Mouse (Mus musculus) T-helper 1 cell (primary cell): ENCODE results near the gene Gm49721.
"Not testable (repeated sequence)": the region's sequence is repeated elsewhere in the genome, so short reads cannot be mapped to it uniquely, and the experiment has no call there.

Experiments
- in situ Hi-C: fragments of 300-600 bp; cut with MboI, MseI; formaldehyde crosslinking; loops from one replicate; pipeline ENCODE4 v1.15.1; 2025; ENCODE audit warnings: high pct_unique_total_duplicates

Gm49721 gene

GRCm38 (mm10) chr17:7074494-7074893 lies 95.8 kb downstream of the Gm49721 start:
- in situ Hi-C loops: loop anchor here (5.0 kb wide), 1 partner anchor 978 kb away; no protein-coding TSS in a partner anchor

DNA sequence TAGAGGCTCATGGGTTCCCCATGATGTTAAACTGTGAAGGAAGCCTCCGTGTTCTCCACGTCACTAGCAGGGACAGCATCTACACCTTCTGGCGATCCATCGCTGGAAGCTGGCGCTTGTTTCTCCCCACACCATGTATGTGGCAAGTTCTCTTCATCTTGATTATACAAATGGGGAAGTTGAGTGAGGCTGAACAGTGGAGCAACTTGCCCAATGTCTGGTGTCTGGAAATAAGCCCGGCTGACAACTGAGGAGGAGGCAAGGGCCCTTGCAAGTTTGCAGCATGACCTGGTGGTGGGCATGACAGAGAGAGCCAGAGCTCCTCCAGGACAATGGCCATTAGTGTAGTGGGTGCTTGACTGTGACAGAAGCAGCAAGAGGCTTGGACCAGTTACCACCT lies 96.8 kb downstream of the Gm49721 start:
- in situ Hi-C loops: not testable (repeated sequence)

GRCm38 (mm10) chr17:7079558-7079957 lies 100.9 kb downstream of the Gm49721 start:
- in situ Hi-C loops: not testable (repeated sequence)

DNA sequence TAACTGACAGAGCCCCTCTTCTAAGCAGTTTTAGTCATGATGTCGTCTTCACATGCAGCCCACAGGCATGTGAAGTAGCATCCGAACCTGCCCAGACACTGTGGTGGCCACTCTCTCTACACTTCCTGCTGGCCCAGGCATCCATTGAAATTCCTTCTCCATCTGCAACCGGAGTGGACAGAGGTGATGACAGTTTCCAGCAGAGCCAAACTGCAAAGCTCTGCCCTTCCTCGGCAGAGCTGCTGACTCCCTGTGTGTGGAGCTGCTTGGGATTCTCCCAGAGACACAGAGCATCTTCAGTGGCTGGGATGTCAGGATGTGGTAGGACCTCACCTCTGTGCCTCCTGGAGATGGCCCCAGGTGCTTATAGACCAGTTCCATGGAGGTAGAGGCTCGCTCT lies 105.8 kb downstream of the Gm49721 start:
- in situ Hi-C loops: loop anchor here (10.0 kb wide), 1 partner anchor 770 kb away; no protein-coding TSS in a partner anchor

DNA sequence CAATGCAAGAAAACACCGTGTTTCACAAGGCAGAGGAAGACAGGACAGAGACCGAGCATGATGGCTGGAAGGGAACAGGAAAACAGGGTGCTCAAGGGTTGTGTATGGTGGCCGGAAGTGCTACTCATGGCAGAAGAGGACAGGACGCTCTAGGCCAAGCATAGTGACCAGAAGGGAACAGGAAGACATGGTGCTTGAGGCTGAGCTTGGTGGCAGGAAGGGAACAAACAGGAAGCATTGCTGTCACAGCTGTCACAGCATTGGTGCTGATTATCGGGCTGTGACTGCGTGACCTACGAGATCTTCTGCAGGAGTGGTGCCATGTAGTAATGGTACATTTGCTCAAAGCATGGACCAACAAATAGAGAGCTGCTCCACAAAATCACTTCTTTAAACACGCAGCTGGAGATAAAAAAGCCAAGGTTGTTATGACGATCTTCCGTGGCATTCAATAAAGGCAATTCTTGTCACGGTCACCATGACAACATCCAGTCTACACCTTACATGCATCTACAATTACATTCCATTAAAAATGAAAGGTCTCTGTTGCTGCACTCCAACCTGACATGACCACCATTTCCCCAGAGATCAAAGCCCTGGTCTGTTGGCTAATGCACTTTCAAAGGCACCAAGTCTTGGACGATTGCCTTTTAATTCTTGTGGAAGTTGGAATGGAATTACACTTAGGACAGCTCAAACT lies 106.9 kb downstream of the Gm49721 start:
- in situ Hi-C loops: loop anchor here (10.0 kb wide), 1 partner anchor 769 kb away; no protein-coding TSS in a partner anchor

DNA sequence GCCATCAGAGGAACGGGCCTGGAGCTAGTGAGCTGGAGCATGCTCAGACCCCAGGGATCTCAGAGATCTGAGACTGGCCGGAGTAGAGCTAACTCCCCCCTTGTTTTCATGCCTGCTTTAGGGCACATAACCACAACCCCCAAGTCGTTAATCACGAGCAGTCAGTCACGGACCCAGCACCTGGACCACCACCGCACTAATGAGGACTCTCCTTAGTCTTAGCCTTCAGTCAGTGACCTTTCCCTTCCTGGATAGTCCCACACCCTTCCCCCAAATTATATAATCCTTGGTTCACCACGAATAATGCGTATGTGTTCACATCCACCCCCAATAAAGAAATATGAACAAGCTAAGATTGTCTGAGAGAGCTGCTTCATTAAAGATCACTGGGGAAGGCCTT lies 108.1 kb downstream of the Gm49721 start:
- in situ Hi-C loops: loop anchor here (10.0 kb wide), 1 partner anchor 768 kb away; no protein-coding TSS in a partner anchor
